Mouse (Mus musculus) liver, adult 2 months (tissue): ENCODE measurements around the gene Anapc5. TPM values are rescaled to one million over a fixed set of nuclear protein-coding genes. Genes with fewer than 3 reads are reported as not detected.

Experiments
- DNase-seq: peaks from one replicate; pipeline ENCODE4 v3.0.0-alpha.2; 2011; ENCODE audit warnings: low read depth, low spot score; ENCODE audit errors: extremely low read depth
- H3K27ac ChIP-seq: fragments of 200-500 bp; replicated peaks from 2 replicates; pipeline ENCODE4 v1.5.1; 2012; ENCODE audit warnings: low read depth, mild to moderate bottlenecking, control low read depth, inconsistent platforms, low read length; ENCODE audit not compliant: insufficient read depth
- H3K27me3 ChIP-seq: fragments of 200-500 bp; 2 replicates; pipeline ENCODE4 v1.6.1; 2012; ENCODE audit warnings: mild to moderate bottlenecking, moderate library complexity, low read length, inconsistent platforms; ENCODE audit not compliant: control insufficient read depth, insufficient read depth
- H3K36me3 ChIP-seq: fragments of 200-500 bp; 2 replicates; pipeline ENCODE4 v1.6.1; 2012; ENCODE audit warnings: low read length, inconsistent platforms; ENCODE audit not compliant: control insufficient read depth, insufficient read depth
- H3K4me1 ChIP-seq: fragments of 200-500 bp; 2 replicates; pipeline ENCODE4 v1.6.1; 2011; ENCODE audit warnings: low read length; ENCODE audit not compliant: control insufficient read depth, insufficient read depth
- H3K4me3 ChIP-seq: fragments of 200-500 bp; 2 replicates; pipeline ENCODE4 v1.5.1; 2011; ENCODE audit warnings: low read depth, mild to moderate bottlenecking, control low read depth, low read length, moderate library complexity; ENCODE audit not compliant: insufficient read depth
- H3K79me2 ChIP-seq: fragments of 200-500 bp; 2 replicates; pipeline ENCODE4 v1.6.1; 2012; ENCODE audit warnings: inconsistent platforms, mild to moderate bottlenecking, low read length, moderate library complexity; ENCODE audit not compliant: control insufficient read depth, insufficient read depth
- H3K9ac ChIP-seq: fragments of 200-500 bp; 2 replicates; pipeline ENCODE4 v1.6.1; 2012; ENCODE audit warnings: low read depth, mild to moderate bottlenecking, control low read depth, inconsistent platforms, low read length
- CTCF ChIP-seq: fragments of 200-500 bp; IDR thresholded peaks from 2 replicates; pipeline ENCODE4 v1.5.1; 2011; ENCODE audit warnings: low read depth, low read length, control low read depth
- POLR2A ChIP-seq: fragments of 200-500 bp; IDR thresholded peaks from 2 replicates; pipeline ENCODE4 v1.6.1; 2011; ENCODE audit warnings: low read length, control low read depth; ENCODE audit not compliant: insufficient read depth; ENCODE audit errors: extremely low read depth
- WGBS: fragments of 180-500 bp; shearing (Covaris S2); methylation state at CpG from one replicate; pipeline ENCODE4 v1.1.7; 2018; 5-methylcytosine and 5-hydroxymethylcytosine counted together
- polyA plus RNA-seq: library from polyadenylated mRNA; depleted of rRNA; stranded (reverse); fragments of >200 nt; gene quantifications from 2 replicates; pipeline ENCODE4 v1.2.3, GENCODE M21; 2012; rRNA removed
- total RNA-seq: library from RNA; depleted of rRNA; stranded (reverse); fragments of >200 nt; gene quantifications from 2 replicates; pipeline ENCODE4 v1.2.3, GENCODE M21; 2014; rRNA removed

The Anapc5 gene
- total and polyA plus RNA-seq, 2 experiments, result 61.9 to 93.9 TPM

GRCm38 (mm10) chr5:122756144-122756543 lies 65.0 kb downstream of the Anapc5 start:
- Histone ChIP-seq H3K9ac (no peak overlapping the region), H3K27ac (no peak overlapping the region), H3K4me1 (no peaks in the 10 kb centered on the region), H3K36me3 (0 out of 2 replicates have a peak, but pooled peaks cover 2% of the 10 kb centered on the region), H3K27me3 (no peaks in the 10 kb centered on the region), H3K4me3 (no peak overlapping the region), H3K79me2 (no peaks in the 10 kb centered on the region)
- WGBS, result 85% methylated on average over 6 of the region's 6 CpGs
- TF ChIP-seq POLR2A (no peak), CTCF (no peak)
- no peak for DNase-seq

GRCm38 (mm10) chr5:122755620-122756019 lies 65.5 kb downstream of the Anapc5 start:
- no peaks in the 10 kb centered on the region for H3K4me1 ChIP-seq
- WGBS, result 98% methylated on average over 4 of the region's 4 CpGs
- no peaks in the 10 kb centered on the region for H3K27me3 ChIP-seq
- no peak for TF ChIP-seq POLR2A
- no peak for TF ChIP-seq CTCF
- no peak overlapping the region for H3K27ac ChIP-seq
- H3K4me3 ChIP-seq, result no peak overlapping the region
- H3K79me2 ChIP-seq, result no peaks in the 10 kb centered on the region
- DNase-seq, result no peak
- 0 out of 2 replicates have a peak, but pooled peaks cover 2% of the 10 kb centered on the region for H3K36me3 ChIP-seq
- no peak overlapping the region for H3K9ac ChIP-seq

- H3K4me1 ChIP-seq, result no peaks in the 10 kb centered on the region
- DNase-seq, result no peak
- TF ChIP-seq POLR2A (no peak), CTCF (no peak)
- H3K4me3 ChIP-seq, result no peak overlapping the region
- WGBS, result 93% methylated on average over 16 of the region's 16 CpGs
- no peak overlapping the region for H3K27ac ChIP-seq
- no peaks in the 10 kb centered on the region for H3K27me3 ChIP-seq
- H3K9ac ChIP-seq, result no peak overlapping the region
- H3K79me2 ChIP-seq, result no peaks in the 10 kb centered on the region
- H3K36me3 ChIP-seq, result 0 out of 2 replicates have a peak, but pooled peaks cover 2% of the 10 kb centered on the region
Measured at GRCm38 (mm10) chr5:122754477-122754876, 66.7 kb downstream of the Anapc5 start.

GRCm38 (mm10) chr5:122747950-122748349 lies 73.2 kb downstream of the Anapc5 start:
- Histone ChIP-seq H3K36me3 (peaks cover 1% of the 10 kb centered on the region; the same call in 1 of the 2 replicates), H3K4me3 (no peak overlapping the region), H3K9ac (no peak overlapping the region), H3K27ac (no peak overlapping the region), H3K79me2 (no peaks in the 10 kb centered on the region), H3K4me1 (no peaks in the 10 kb centered on the region), H3K27me3 (no peaks in the 10 kb centered on the region)
- TF ChIP-seq CTCF (no peak), POLR2A (no peak)
- DNase-seq, result no peak
- WGBS, result 92% methylated on average over 7 of the region's 7 CpGs

GRCm38 (mm10) chr5:122743880-122744422 lies 77.2 kb downstream of the Anapc5 start:
- no peak overlapping the region for H3K4me3 ChIP-seq
- WGBS, result 91% methylated on average over 13 of the region's 13 CpGs
- no peaks in the 10 kb centered on the region for H3K79me2 ChIP-seq
- no peak overlapping the region for H3K9ac ChIP-seq
- no peak for DNase-seq
- H3K4me1 ChIP-seq, result no peaks in the 10 kb centered on the region
- H3K36me3 ChIP-seq, result peaks cover 1% of the 10 kb centered on the region; the same call in 1 of the 2 replicates
- no peaks in the 10 kb centered on the region for H3K27me3 ChIP-seq
- TF ChIP-seq POLR2A (no peak), CTCF (no peak)
- no peak overlapping the region for H3K27ac ChIP-seq

Other genes starting within 250 kb of the Anapc5 start
- gene Ift81, start 206.8 kb downstream of the Anapc5 start, total RNA-seq, result 1.7 and 3.0 TPM in 2 replicates
- 0.14 and 0.38 TPM in 2 replicates for gene Ift81, start 206.8 kb downstream of the Anapc5 start, polyA plus RNA-seq
- gene P2rx7, start 177.4 kb downstream of the Anapc5 start, total RNA-seq, result 2.2 and 4.3 TPM in 2 replicates
- gene P2rx7, start 177.4 kb downstream of the Anapc5 start, polyA plus RNA-seq, result 2.7 and 4.0 TPM in 2 replicates
- 43.2 and 59.9 TPM in 2 replicates for gene P2rx4, start 113.8 kb downstream of the Anapc5 start, total RNA-seq
- gene P2rx4, start 113.8 kb downstream of the Anapc5 start, polyA plus RNA-seq, result 50.1 and 59.5 TPM in 2 replicates
- 6.3 and 8.3 TPM in 2 replicates for gene Camkk2, start 41.9 kb downstream of the Anapc5 start, total RNA-seq
- 16.4 and 17.7 TPM in 2 replicates for gene Camkk2, start 41.9 kb downstream of the Anapc5 start, polyA plus RNA-seq
- 4.1 and 5.3 TPM in 2 replicates for gene Rnf34, start 28.7 kb upstream of the Anapc5 start, total RNA-seq
- 3.4 TPM in 2 replicates for gene Rnf34, start 28.7 kb upstream of the Anapc5 start, polyA plus RNA-seq
- 3.0 and 4.9 TPM in 2 replicates for gene Kdm2b, start 168.5 kb upstream of the Anapc5 start, total RNA-seq
- gene Kdm2b, start 168.5 kb upstream of the Anapc5 start, polyA plus RNA-seq, result 5.5 and 7.1 TPM in 2 replicates
- 4.2 and 5.8 TPM in 2 replicates for gene Orai1, start 193.7 kb upstream of the Anapc5 start, total RNA-seq
- 39.3 and 43.1 TPM in 2 replicates for gene Orai1, start 193.7 kb upstream of the Anapc5 start, polyA plus RNA-seq
- gene Morn3, start 225.7 kb upstream of the Anapc5 start, total RNA-seq, result not detected in 2 replicates
- not detected in 2 replicates for gene Morn3, start 225.7 kb upstream of the Anapc5 start, polyA plus RNA-seq
- gene Tmem120b, start 247.1 kb upstream of the Anapc5 start, total RNA-seq, result 2.7 and 3.4 TPM in 2 replicates
- 2.0 and 3.8 TPM in 2 replicates for gene Tmem120b, start 247.1 kb upstream of the Anapc5 start, polyA plus RNA-seq